Mouse (Mus musculus) MEL (cell line): ENCODE data around the gene Iqcd. TPM values are rescaled to one million over a fixed set of nuclear protein-coding genes. Genes with fewer than 3 reads are reported as not detected.

Experiments
- DNase-seq: peaks from one replicate; pipeline ENCODE4 v3.0.0; 2011; ENCODE audit warnings: low read depth, low spot score
- H3K27ac ChIP-seq: 2 replicates; pipeline ENCODE4 v1.5.1; 2012; ENCODE audit warnings: low read depth, mild to moderate bottlenecking, control low read depth, low read length, moderate library complexity; ENCODE audit not compliant: control insufficient read depth
- H3K27me3 ChIP-seq, 2 experiments: fragments of 150-350 bp in 1 of 2; sonication (generic) in 1 of 2; 2 replicates each; pipeline ENCODE4 v1.6.1; 2012; ENCODE audit warnings: low read length in 2 of 2, mild to moderate bottlenecking in 2 of 2, improper control_type of control experiment in 1 of 2, moderate library complexity in 1 of 2; ENCODE audit not compliant: insufficient read depth in 2 of 2, control insufficient read depth in 1 of 2
- H3K36me3 ChIP-seq, 2 experiments: 2 replicates each; pipeline ENCODE4 v1.6.1; 2012 to 2014; ENCODE audit warnings: low read length in 2 of 2, improper control_type of control experiment in 1 of 2, inconsistent platforms in 1 of 2, mild to moderate bottlenecking in 1 of 2; ENCODE audit not compliant: insufficient read depth in 2 of 2, control insufficient read depth in 1 of 2
- H3K4me1 ChIP-seq, 2 experiments: fragments of 150-350 bp in 1 of 2; sonication (generic) in 1 of 2; 2 replicates each; pipeline ENCODE4 v1.6.1; 2012; ENCODE audit warnings: low read length in 2 of 2, improper control_type of control experiment in 1 of 2, mild to moderate bottlenecking in 1 of 2; ENCODE audit not compliant: insufficient read depth in 2 of 2, control insufficient read depth in 1 of 2
- H3K4me3 ChIP-seq, 2 experiments: fragments of 150-350 bp in 1 of 2; sonication (generic) in 1 of 2; 2 replicates each; pipeline ENCODE4 v1.5.1; 2012; ENCODE audit warnings: low read depth in 2 of 2, low read length in 2 of 2, mild to moderate bottlenecking in 2 of 2, moderate library complexity in 2 of 2, control low read depth in 1 of 2, improper control_type of control experiment in 1 of 2; ENCODE audit not compliant: control insufficient read depth in 1 of 2, insufficient read depth in 1 of 2
- H3K79me2 ChIP-seq: 2 replicates; pipeline ENCODE4 v1.6.1; 2012; ENCODE audit warnings: mild to moderate bottlenecking, low read length, moderate library complexity; ENCODE audit not compliant: control insufficient read depth, poor library complexity, insufficient read depth
- H3K9ac ChIP-seq: 2 replicates; pipeline ENCODE4 v1.6.1; 2012; ENCODE audit warnings: low read depth, mild to moderate bottlenecking, control low read depth, low read length, moderate library complexity; ENCODE audit not compliant: control insufficient read depth, poor library complexity, severe bottlenecking
- H3K9me3 ChIP-seq: fragments of 150-350 bp; sonication (generic); replicated peaks from 2 replicates; pipeline ENCODE4 v1.6.1; 2012; ENCODE audit warnings: mild to moderate bottlenecking, low read length, improper control_type of control experiment, moderate library complexity; ENCODE audit not compliant: insufficient read depth
- BHLHE40 ChIP-seq: IDR thresholded peaks from 2 replicates; pipeline ENCODE4 v1.6.1; 2012; ENCODE audit warnings: low read depth, mild to moderate bottlenecking, inconsistent platforms, low read length, improper control_type of control experiment, borderline replicate concordance
- CHD1 ChIP-seq: IDR thresholded peaks from 2 replicates; pipeline ENCODE4 v1.6.1; 2012; ENCODE audit warnings: low read depth, mild to moderate bottlenecking, inconsistent platforms, low read length, improper control_type of control experiment
- CHD2 ChIP-seq: IDR thresholded peaks from 2 replicates; pipeline ENCODE4 v1.6.1; 2011; ENCODE audit warnings: low read length, improper control_type of control experiment
- CTCF ChIP-seq, 3 experiments: IDR thresholded peaks in 2 of 3; conservative IDR thresholded peaks in 1 of 3; 2 replicates each; pipeline ENCODE4 v1.5.1; 2011 to 2012; ENCODE audit warnings: low read length in 3 of 3, low read depth in 2 of 3, mild to moderate bottlenecking in 2 of 3, improper control_type of control experiment in 1 of 3, inconsistent platforms in 1 of 3, mixed read lengths in 1 of 3, moderate library complexity in 1 of 3; ENCODE audit not compliant: control insufficient read depth in 1 of 3, insufficient read depth in 1 of 3, poor library complexity in 1 of 3, severe bottlenecking in 1 of 3
- EP300 ChIP-seq, 2 experiments: IDR thresholded peaks; 2 replicates each; pipeline ENCODE4 v1.6.1; 2011; ENCODE audit warnings: improper control_type of control experiment in 2 of 2, low read length in 2 of 2, low read depth in 1 of 2, mild to moderate bottlenecking in 1 of 2
- GATA1 ChIP-seq: IDR thresholded peaks from 2 replicates; pipeline ENCODE4 v1.6.1; 2011; ENCODE audit warnings: low read depth, low read length, improper control_type of control experiment
- HCFC1 ChIP-seq: IDR thresholded peaks from 2 replicates; pipeline ENCODE4 v1.6.1; 2012; ENCODE audit warnings: low read depth, mild to moderate bottlenecking, inconsistent platforms, low read length, improper control_type of control experiment, moderate library complexity
- JUND ChIP-seq: IDR thresholded peaks from 2 replicates; pipeline ENCODE4 v1.6.1; 2011; ENCODE audit warnings: low read depth, mild to moderate bottlenecking, improper control_type of control experiment, low read length
- MAX ChIP-seq: IDR thresholded peaks from 2 replicates; pipeline ENCODE4 v1.6.1; 2011; ENCODE audit warnings: low read length, improper control_type of control experiment
- MYB ChIP-seq: IDR thresholded peaks from 2 replicates; pipeline ENCODE4 v1.6.1; 2011; ENCODE audit warnings: mild to moderate bottlenecking, low read depth, low read length, improper control_type of control experiment
- MYC ChIP-seq: IDR thresholded peaks from 2 replicates; pipeline ENCODE4 v1.6.1; 2011; ENCODE audit warnings: low read depth, mild to moderate bottlenecking, low read length, improper control_type of control experiment, moderate library complexity
- NELFE ChIP-seq: IDR thresholded peaks from 2 replicates; pipeline ENCODE4 v1.6.1; 2011; ENCODE audit warnings: low read depth, low read length, improper control_type of control experiment
- POLR2A ChIP-seq, 2 experiments: IDR thresholded peaks; 2 replicates each; pipeline ENCODE4 v1.6.1; 2011 to 2012; ENCODE audit warnings: low read length in 2 of 2, mild to moderate bottlenecking in 2 of 2, control low read depth in 1 of 2, improper control_type of control experiment in 1 of 2, low read depth in 1 of 2, moderate library complexity in 1 of 2; ENCODE audit not compliant: control insufficient read depth in 1 of 2, insufficient read depth in 1 of 2, poor library complexity in 1 of 2
- POLR2AphosphoS2 ChIP-seq: IDR thresholded peaks from 2 replicates; pipeline ENCODE4 v1.6.1; 2011; ENCODE audit warnings: low read length, improper control_type of control experiment
- RCOR1 ChIP-seq: IDR thresholded peaks from 2 replicates; pipeline ENCODE4 v1.6.1; 2012; ENCODE audit warnings: low read depth, mild to moderate bottlenecking, inconsistent platforms, low read length, improper control_type of control experiment
- SIN3A ChIP-seq: IDR thresholded peaks from 2 replicates; pipeline ENCODE4 v1.6.1; 2012; ENCODE audit warnings: low read length, improper control_type of control experiment, inconsistent platforms
- TAL1 ChIP-seq: IDR thresholded peaks from 2 replicates; pipeline ENCODE4 v1.6.1; 2012; ENCODE audit warnings: mild to moderate bottlenecking, inconsistent platforms, low read length, moderate library complexity, mixed read lengths
- UBTF ChIP-seq: IDR thresholded peaks from 2 replicates; pipeline ENCODE4 v1.6.1; 2012; ENCODE audit warnings: low read depth, mild to moderate bottlenecking, inconsistent platforms, low read length, improper control_type of control experiment, moderate library complexity, borderline replicate concordance; ENCODE audit not compliant: insufficient read depth
- USF1 ChIP-seq: IDR thresholded peaks from 2 replicates; pipeline ENCODE4 v1.6.1; 2014; ENCODE audit warnings: low read depth, mild to moderate bottlenecking, inconsistent platforms, low read length, improper control_type of control experiment, moderate library complexity
- ZC3H11A ChIP-seq: IDR thresholded peaks from 2 replicates; pipeline ENCODE4 v1.6.1; 2012; ENCODE audit warnings: low read depth, mild to moderate bottlenecking, inconsistent platforms, low read length, improper control_type of control experiment
- ZKSCAN1 ChIP-seq: IDR thresholded peaks from 2 replicates; pipeline ENCODE4 v1.6.1; 2012; ENCODE audit warnings: low read depth, mild to moderate bottlenecking, inconsistent platforms, low read length, improper control_type of control experiment, moderate library complexity
- ZMIZ1 ChIP-seq: IDR thresholded peaks from 2 replicates; pipeline ENCODE4 v1.6.1; 2012; ENCODE audit warnings: low read depth, mild to moderate bottlenecking, inconsistent platforms, low read length, improper control_type of control experiment, moderate library complexity
- ZNF384 ChIP-seq: IDR thresholded peaks from 2 replicates; pipeline ENCODE4 v1.6.1; 2012; ENCODE audit warnings: low read depth, mild to moderate bottlenecking, inconsistent platforms, low read length, improper control_type of control experiment
- polyA plus RNA-seq, 2 experiments: library from polyadenylated mRNA; stranded (reverse) in 1 of 2; unstranded in 1 of 2; fragments of >175 nt in 1 of 2; fragments of >200 nt in 1 of 2; gene quantifications; 2 replicates each; pipeline versions ENCODE4 v1.2.1 to v1.2.4; 2012; ENCODE audit warnings: low replicate concordance in 2 of 2, low read depth in 1 of 2; ENCODE audit not compliant: insufficient read length in 2 of 2, insufficient read depth in 1 of 2, missing spikeins in 1 of 2
- total RNA-seq: library from RNA; depleted of rRNA; stranded (reverse); fragments of 300-350 nt; gene quantifications from 2 replicates; pipeline ENCODE4 v1.2.3, GENCODE M21; 2012

The Iqcd gene
- total and polyA plus RNA-seq, 3 experiments, result 1.1 to 2.2 TPM; not detected in 1

DNA sequence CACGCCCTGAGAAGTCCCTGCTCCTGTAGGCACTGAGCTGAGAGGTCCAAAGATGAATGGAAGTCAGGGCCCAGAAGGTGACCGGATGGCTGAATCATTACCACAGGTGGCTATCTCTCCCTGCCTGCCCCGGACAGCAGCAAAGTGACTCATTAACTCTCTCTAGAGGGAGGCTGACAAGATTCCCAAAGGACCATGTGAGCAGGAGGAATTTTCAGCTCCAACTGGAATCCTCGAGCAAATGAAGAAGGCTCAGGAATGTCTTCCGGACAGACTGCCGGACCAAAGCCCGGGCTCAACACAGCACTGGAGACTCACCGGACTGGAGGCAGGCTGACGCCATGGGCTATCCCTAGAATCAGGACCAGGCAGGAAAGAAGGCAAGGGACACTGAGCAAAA lies 6.8 kb upstream of the Iqcd start:
- no peak for DNase-seq
- no peaks in the 10 kb centered on the region for H3K27me3 ChIP-seq
- no peak for TF ChIP-seq CHD1
- no peak for TF ChIP-seq USF1
- no peak for TF ChIP-seq UBTF
- no peak for TF ChIP-seq POLR2A (IDR thresholded peaks at IDR 0.05; ENCODE audit: control insufficient read depth in 1 of 2, insufficient read depth in 1 of 2, low read depth in 1 of 2, low read length in 2 of 2, poor library complexity in 1 of 2)
- TF ChIP-seq ZKSCAN1, result no peak
- no peak for TF ChIP-seq ZC3H11A
- no peak for TF ChIP-seq JUND
- TF ChIP-seq CHD2, result no peak
- no peak for TF ChIP-seq RCOR1
- no peak for TF ChIP-seq GATA1
- TF ChIP-seq NELFE, result no peak
- TF ChIP-seq SIN3A, result no peak
- TF ChIP-seq MAX, result no peak
- TF ChIP-seq EP300 (IDR thresholded peaks at IDR 0.05; ENCODE audit: low read depth in 1 of 2, low read length in 2 of 2), result no peak
- TF ChIP-seq ZNF384, result no peak
- no peak for TF ChIP-seq ZMIZ1
- TF ChIP-seq, all 39 proteins: peak for 0
- Histone ChIP-seq H3K9ac (no peak overlapping the region), H3K9me3 (no peaks in the 10 kb centered on the region), H3K79me2 (no peaks in the 10 kb centered on the region; the same call in 1 of the 2 replicates), H3K36me3 (peaks cover 0 to 29% of the 10 kb centered on the region in 2 experiments; a peak in 2 of 4 replicates), H3K27ac (no peak overlapping the region), H3K4me3 (no peak overlapping the region), H3K4me1 (peaks cover 19 to 31% of the 10 kb centered on the region in 2 experiments)

DNA sequence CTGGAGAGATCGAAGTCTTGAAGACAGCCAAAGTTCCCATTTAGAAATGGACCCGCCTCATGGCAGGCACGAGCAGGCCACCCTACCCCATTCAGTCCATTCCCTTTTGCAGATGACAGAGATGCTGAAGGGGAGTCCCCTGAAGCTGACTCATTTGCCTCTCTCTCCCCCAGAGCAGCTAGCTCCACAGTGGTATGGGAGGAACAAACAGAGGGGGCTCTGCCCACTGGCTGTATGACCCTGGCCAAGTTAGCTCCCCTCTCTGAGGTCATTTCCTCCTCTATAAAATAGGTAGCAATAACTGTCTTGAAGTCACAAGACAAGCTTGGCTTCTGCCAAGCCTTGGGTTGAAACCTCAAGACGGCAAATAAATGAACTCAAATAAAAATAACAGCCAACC lies 5.3 kb upstream of the Iqcd start:
- Histone ChIP-seq H3K9me3 (no peaks in the 10 kb centered on the region), H3K4me3 (no peak overlapping the region), H3K9ac (no peak overlapping the region), H3K27me3 (no peaks in the 10 kb centered on the region), H3K4me1 (peaks cover 7 to 21% of the 10 kb centered on the region in 2 experiments), H3K27ac (no peak overlapping the region), H3K79me2 (peaks cover 5% of the 10 kb centered on the region), H3K36me3 (peaks cover 0 to 16% of the 10 kb centered on the region in 2 experiments; a peak in 2 of 4 replicates)
- no peak for TF ChIP-seq POLR2AphosphoS2
- TF ChIP-seq MYB, result no peak
- TF ChIP-seq TAL1, result no peak
- TF ChIP-seq ZKSCAN1, result no peak
- TF ChIP-seq MAX, result no peak
- TF ChIP-seq NELFE, result no peak
- TF ChIP-seq SIN3A, result no peak
- TF ChIP-seq BHLHE40, result no peak
- no peak for TF ChIP-seq CTCF (IDR thresholded peaks at IDR 0.05 in 2 of 3, conservative IDR thresholded peaks at IDR 0.05 in 1 of 3; ENCODE audit: control insufficient read depth in 1 of 3, insufficient read depth in 1 of 3, low read depth in 2 of 3, low read length in 3 of 3, poor library complexity in 1 of 3, severe bottlenecking in 1 of 3)
- no peak for TF ChIP-seq MYC
- no peak for TF ChIP-seq HCFC1
- no peak for DNase-seq
